Mouse (Mus musculus) brown adipose tissue, adult 24 weeks (tissue): ENCODE data around the gene Cyb561d1. TPM values are rescaled to one million over a fixed set of nuclear protein-coding genes. Genes with fewer than 3 reads are reported as not detected.

Experiments
- H3K27ac ChIP-seq: fragments of 200-500 bp; replicated peaks from 2 replicates; pipeline ENCODE4 v1.5.1; 2012; ENCODE audit warnings: low read depth, mild to moderate bottlenecking, low read length
- H3K4me1 ChIP-seq: fragments of 200-500 bp; 2 replicates; pipeline ENCODE4 v1.6.1; 2012; ENCODE audit warnings: low read length, mixed read lengths; ENCODE audit not compliant: control insufficient read depth, insufficient read depth, insufficient read length
- H3K4me3 ChIP-seq: fragments of 200-500 bp; 2 replicates; pipeline ENCODE4 v1.5.1; 2012; ENCODE audit warnings: low read depth, mild to moderate bottlenecking, low read length, moderate library complexity; ENCODE audit not compliant: insufficient read depth
- polyA plus RNA-seq: library from polyadenylated mRNA; stranded (reverse); fragments of >200 nt; gene quantifications from 2 replicates; pipeline ENCODE4 v1.2.4, GENCODE M21; 2012; ENCODE audit not compliant: missing spikeins, insufficient read depth, insufficient read length

Gene Cyb561d1
- polyA plus RNA-seq, 1 experiment = 4.8 TPM

- no peak overlapping the region for H3K4me3 ChIP-seq
- H3K4me1 ChIP-seq = 0 out of 2 replicates have a peak, but pooled peaks cover 3% of the 10 kb centered on the region
These were observed 11.1 kb downstream of the Cyb561d1 start for GRCm38 (mm10) chr3:108189897-108190296.

GRCm38 (mm10) chr3:108188716-108189490 lies 12.1 kb downstream of the Cyb561d1 start:
- Histone ChIP-seq H3K27ac (no peak overlapping the region), H3K4me1 (0 out of 2 replicates have a peak, but pooled peaks cover 3% of the 10 kb centered on the region), H3K4me3 (no peak overlapping the region)

More at GRCm38 (mm10) chr3:108189897-108190296, 11.1 kb downstream of the Cyb561d1 start:
- no peak overlapping the region for H3K27ac ChIP-seq

- no peak overlapping the region for H3K27ac ChIP-seq
- H3K4me3 ChIP-seq = peak overlapping the region; percentile 87
- H3K4me1 ChIP-seq = 0 out of 2 replicates have a peak, but pooled peaks cover 3% of the 10 kb centered on the region
These were observed 13.8 kb downstream of the Cyb561d1 start for GRCm38 (mm10) chr3:108187111-108187795.

GRCm38 (mm10) chr3:108186098-108187047 lies 14.6 kb downstream of the Cyb561d1 start, which contains the start of gene Amigo1:
Gene Amigo1 (plus strand): TSS chr3:108186335.
- H3K27ac ChIP-seq = no peak within 1 kb of the TSS
- peak within 1 kb of the TSS; percentile 87 for H3K4me3 ChIP-seq
- 0 out of 2 replicates have a peak, but pooled peaks cover 3% of the 10 kb centered on the region for H3K4me1 ChIP-seq

- Histone ChIP-seq H3K27ac (no peak overlapping the region), H3K4me1 (0 out of 2 replicates have a peak, but pooled peaks cover 3% of the 10 kb centered on the region), H3K4me3 (peak overlapping the region; percentile 87)
These were observed 15.4 kb downstream of the Cyb561d1 start for GRCm38 (mm10) chr3:108185460-108186097.

- Histone ChIP-seq H3K4me1 (0 out of 2 replicates have a peak, but pooled peaks cover 3% of the 10 kb centered on the region), H3K4me3 (no peak overlapping the region), H3K27ac (no peak overlapping the region)
These were observed 16.3 kb downstream of the Cyb561d1 start for GRCm38 (mm10) chr3:108184742-108185141.

GRCm38 (mm10) chr3:108180514-108180913 lies 20.5 kb downstream of the Cyb561d1 start:
- H3K4me3 ChIP-seq = no peak overlapping the region
- H3K4me1 ChIP-seq = no peaks in the 10 kb centered on the region
- H3K27ac ChIP-seq = no peak overlapping the region

GRCm38 (mm10) chr3:108178756-108179715 lies 22.0 kb downstream of the Cyb561d1 start:
- Histone ChIP-seq H3K4me3 (no peak overlapping the region), H3K27ac (no peak overlapping the region)

GRCm38 (mm10) chr3:108174672-108175531 lies 26.1 kb downstream of the Cyb561d1 start:
- no peak overlapping the region for H3K27ac ChIP-seq
- H3K4me1 ChIP-seq = no peaks in the 10 kb centered on the region
- no peak overlapping the region for H3K4me3 ChIP-seq

More at GRCm38 (mm10) chr3:108178756-108179715, 22.0 kb downstream of the Cyb561d1 start:
- H3K4me1 ChIP-seq = no peaks in the 10 kb centered on the region

- Histone ChIP-seq H3K4me3 (no peak overlapping the region), H3K27ac (no peak overlapping the region), H3K4me1 (no peaks in the 10 kb centered on the region; the same call in 1 of the 2 replicates)
These were observed 31.8 kb downstream of the Cyb561d1 start for GRCm38 (mm10) chr3:108169199-108169598.

GRCm38 (mm10) chr3:108167499-108167898 lies 33.5 kb downstream of the Cyb561d1 start:
- Histone ChIP-seq H3K4me3 (no peak overlapping the region), H3K27ac (no peak overlapping the region), H3K4me1 (no peaks in the 10 kb centered on the region; the same call in 1 of the 2 replicates)

GRCm38 (mm10) chr3:108166486-108167211 lies 34.4 kb downstream of the Cyb561d1 start:
- no peak overlapping the region for H3K27ac ChIP-seq
- H3K4me3 ChIP-seq = no peak overlapping the region

More at GRCm38 (mm10) chr3:108166486-108167211, 34.4 kb downstream of the Cyb561d1 start:
- H3K4me1 ChIP-seq = no peaks in the 10 kb centered on the region; the same call in 1 of the 2 replicates
